Mouse (Mus musculus) stomach, embryonic 16.5 days (tissue): ENCODE measurements around the gene BC034090. TPM values are rescaled to one million over a fixed set of nuclear protein-coding genes. Genes with fewer than 3 reads are reported as not detected.

Source experiments
- ATAC-seq: fragments of 200-750 bp; cut with Nextera tagmentation; 2 replicates; pipeline ENCODE4 v1.8.0; 2017; ENCODE audit warnings: moderate number of reproducible peaks, moderate TSS enrichment; ENCODE audit not compliant: insufficient read depth, low FRiP score
- H3K27ac ChIP-seq: fragments of 300-500 bp; sonication (generic); 2 replicates; pipeline ENCODE4 v1.5.1; 2014; ENCODE audit warnings: low read length
- H3K27me3 ChIP-seq: fragments of 300-500 bp; sonication (generic); 2 replicates; pipeline ENCODE4 v1.6.1; 2014; ENCODE audit warnings: low read length, control low read depth, mixed read lengths; ENCODE audit not compliant: control insufficient read depth, insufficient read depth
- H3K36me3 ChIP-seq: fragments of 300-500 bp; sonication (generic); 2 replicates; pipeline ENCODE4 v1.6.1; 2014; ENCODE audit warnings: low read length; ENCODE audit not compliant: control insufficient read depth, insufficient read depth
- H3K4me1 ChIP-seq: fragments of 300-500 bp; sonication (generic); 2 replicates; pipeline ENCODE4 v1.6.1; 2014; ENCODE audit warnings: low read length, control low read depth, mixed read lengths; ENCODE audit not compliant: control insufficient read depth, insufficient read depth
- H3K4me2 ChIP-seq: fragments of 300-500 bp; sonication (generic); 2 replicates; pipeline ENCODE4 v1.6.1; 2014; ENCODE audit warnings: low read depth, low read length, mixed read lengths
- H3K4me3 ChIP-seq: fragments of 300-500 bp; sonication (generic); replicated peaks from 2 replicates; pipeline ENCODE4 v1.5.1; 2014; ENCODE audit warnings: mild to moderate bottlenecking, low read length
- H3K9ac ChIP-seq: fragments of 300-500 bp; sonication (generic); 2 replicates; pipeline ENCODE4 v1.6.1; 2014; ENCODE audit warnings: low read length
- H3K9me3 ChIP-seq: fragments of 300-500 bp; sonication (generic); replicated peaks from 2 replicates; pipeline ENCODE4 v1.6.1; 2016; ENCODE audit warnings: low read length, control low read depth; ENCODE audit not compliant: control insufficient read depth
- WGBS: fragments of 180-500 bp; shearing (Covaris S2); extraction: QIAGEN DNeasy Blood & Tissue Kit; methylation state at CpG from one replicate; pipeline ENCODE4 v1.1.7; 2014; 5-methylcytosine and 5-hydroxymethylcytosine counted together
- polyA plus RNA-seq: library from polyadenylated mRNA; unstranded; fragments of >200 nt; fragmentation: Nextera tagmentation; extraction: Ambion mirVana; gene quantifications from 2 replicates; pipeline ENCODE4 v1.2.1, GENCODE M21; 2015

The BC034090 gene
- polyA plus RNA-seq, 1 experiment from 2014 or later, result 2.5 TPM

DNA sequence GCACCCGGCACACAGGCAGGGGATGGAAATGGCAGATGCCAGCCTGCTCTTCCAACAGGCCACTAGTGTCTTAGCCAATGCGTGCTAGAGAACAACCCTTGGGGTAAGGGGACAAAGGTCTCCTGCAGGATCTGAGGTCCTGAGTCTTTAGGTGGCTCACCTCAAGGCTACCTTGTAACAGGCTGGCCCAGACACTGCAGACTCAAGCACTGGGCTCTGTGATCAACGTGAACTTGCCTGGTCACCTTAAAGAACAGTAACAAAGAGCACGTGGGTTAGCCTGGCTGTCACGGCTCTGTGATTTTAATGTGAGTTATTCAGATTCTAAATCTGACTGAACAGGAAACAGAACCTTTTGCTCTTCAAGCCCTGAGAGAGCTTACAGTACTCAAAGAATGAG lies 6.1 kb downstream of the BC034090 start:
- no peak overlapping the region for H3K4me2 ChIP-seq
- H3K4me3 ChIP-seq, result no peak overlapping the region
- WGBS, result 78% methylated on average over 5 of the region's 5 CpGs
- H3K27ac ChIP-seq, result no peak overlapping the region
- H3K36me3 ChIP-seq, result no peaks in the 10 kb centered on the region
- no peak overlapping the region for H3K9ac ChIP-seq
- peaks cover 37% of the 10 kb centered on the region for H3K4me1 ChIP-seq
- H3K27me3 ChIP-seq, result 0 out of 2 replicates have a peak, but pooled peaks cover 2% of the 10 kb centered on the region
- no peak for ATAC-seq
- no peaks in the 10 kb centered on the region for H3K9me3 ChIP-seq

DNA sequence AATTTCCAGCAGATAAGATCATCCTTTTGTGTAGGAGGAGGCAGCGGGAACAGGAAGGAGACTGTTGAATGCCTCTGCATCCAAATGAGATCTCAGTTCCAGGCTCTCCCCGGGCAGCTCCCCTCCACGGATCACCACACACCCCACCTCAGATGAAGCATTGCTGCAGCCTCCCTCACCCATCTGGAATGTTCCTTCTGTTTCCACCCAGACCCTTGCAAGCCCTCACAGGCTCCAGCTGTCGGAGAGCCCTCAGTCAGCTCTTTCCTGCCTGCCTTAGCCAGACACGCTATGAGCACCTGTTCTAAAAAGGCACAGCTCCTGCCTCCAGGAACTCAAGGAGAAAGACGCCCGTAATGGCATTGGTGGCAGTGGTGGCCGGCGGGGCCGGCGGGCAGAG lies 6.9 kb downstream of the BC034090 start:
- peaks cover 45% of the 10 kb centered on the region for H3K4me1 ChIP-seq
- WGBS, result 66% methylated on average over 11 of the region's 11 CpGs
- no peak overlapping the region for H3K27ac ChIP-seq
- no peaks in the 10 kb centered on the region for H3K27me3 ChIP-seq
- H3K9ac ChIP-seq, result no peak overlapping the region
- ATAC-seq, result no peak
- no peak overlapping the region for H3K4me3 ChIP-seq
- H3K36me3 ChIP-seq, result no peaks in the 10 kb centered on the region
- H3K4me2 ChIP-seq, result no peak overlapping the region
- no peaks in the 10 kb centered on the region for H3K9me3 ChIP-seq

DNA sequence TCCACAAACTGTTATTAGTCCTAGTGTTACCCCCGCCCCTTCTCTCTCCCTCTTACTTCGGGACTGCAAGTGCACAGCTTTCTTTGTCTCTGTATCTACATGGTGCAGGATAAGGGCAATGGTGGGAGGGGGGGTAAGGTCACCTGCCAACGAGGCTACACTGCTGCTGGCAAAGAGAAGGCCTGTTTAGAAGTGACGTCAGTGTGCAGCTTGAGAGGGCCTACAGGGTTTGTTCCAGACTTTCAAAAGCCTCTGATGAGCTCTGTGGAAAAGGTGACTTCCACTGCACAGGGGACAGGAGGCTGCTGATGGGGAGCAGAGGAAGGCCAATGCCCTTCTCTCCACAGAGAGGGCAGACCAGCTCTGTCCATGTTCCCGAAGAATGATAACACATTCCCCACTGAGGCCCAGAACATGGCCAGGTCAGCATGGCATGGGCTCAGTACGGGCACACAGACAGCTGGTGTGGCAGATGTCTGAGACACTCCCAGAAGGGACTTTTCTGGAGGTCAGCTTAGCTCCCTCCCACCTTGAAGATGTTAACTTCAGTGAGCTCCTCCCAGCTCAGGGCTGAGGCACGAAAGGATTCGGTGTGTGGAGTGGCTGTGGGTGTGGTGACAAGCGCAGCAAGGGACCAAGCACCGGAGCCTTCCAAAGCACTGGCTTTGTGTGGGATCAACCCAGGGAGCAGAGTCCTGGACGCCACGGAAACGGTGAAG lies 7.8 kb downstream of the BC034090 start:
- no peaks in the 10 kb centered on the region for H3K36me3 ChIP-seq
- H3K9ac ChIP-seq, result no peak overlapping the region
- 55% methylated on average over 13 of the region's 13 CpGs for WGBS
- H3K9me3 ChIP-seq, result no peaks in the 10 kb centered on the region
- H3K4me3 ChIP-seq, result no peak overlapping the region
- H3K4me2 ChIP-seq, result no peak overlapping the region
- H3K27me3 ChIP-seq, result no peaks in the 10 kb centered on the region
- H3K4me1 ChIP-seq, result peaks cover 47% of the 10 kb centered on the region
- ATAC-seq, result no peak
- H3K27ac ChIP-seq, result no peak overlapping the region

DNA sequence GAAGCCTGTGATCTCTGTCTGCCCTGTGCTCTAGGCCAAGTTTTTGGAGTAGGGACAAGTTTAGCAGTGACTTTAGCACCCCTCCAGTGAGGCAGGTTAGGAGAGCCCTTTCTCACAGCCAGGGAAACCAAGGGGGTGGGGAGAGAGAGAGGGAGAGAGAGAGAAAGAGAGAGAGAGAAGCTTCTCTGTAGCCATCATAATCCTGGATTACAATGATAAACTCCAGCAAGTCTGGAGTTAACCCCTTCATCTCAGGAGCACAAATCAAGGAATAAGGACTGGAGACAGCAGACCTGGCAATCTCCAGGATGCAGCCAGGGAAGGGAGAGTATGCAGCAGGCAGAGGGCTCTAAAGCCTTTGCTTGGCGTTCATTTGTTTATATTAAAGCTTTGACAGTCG lies 8.6 kb downstream of the BC034090 start:
- Histone ChIP-seq H3K9ac (no peak overlapping the region), H3K4me1 (peaks cover 47% of the 10 kb centered on the region), H3K4me3 (no peak overlapping the region), H3K36me3 (no peaks in the 10 kb centered on the region), H3K4me2 (no peak overlapping the region), H3K9me3 (no peaks in the 10 kb centered on the region), H3K27me3 (no peaks in the 10 kb centered on the region), H3K27ac (0 out of 2 replicates have a peak overlapping the region, but pooled peaks have one; percentile 4)
- 17% methylated on average over 2 of the region's 2 CpGs for WGBS
- ATAC-seq, result no peak

DNA sequence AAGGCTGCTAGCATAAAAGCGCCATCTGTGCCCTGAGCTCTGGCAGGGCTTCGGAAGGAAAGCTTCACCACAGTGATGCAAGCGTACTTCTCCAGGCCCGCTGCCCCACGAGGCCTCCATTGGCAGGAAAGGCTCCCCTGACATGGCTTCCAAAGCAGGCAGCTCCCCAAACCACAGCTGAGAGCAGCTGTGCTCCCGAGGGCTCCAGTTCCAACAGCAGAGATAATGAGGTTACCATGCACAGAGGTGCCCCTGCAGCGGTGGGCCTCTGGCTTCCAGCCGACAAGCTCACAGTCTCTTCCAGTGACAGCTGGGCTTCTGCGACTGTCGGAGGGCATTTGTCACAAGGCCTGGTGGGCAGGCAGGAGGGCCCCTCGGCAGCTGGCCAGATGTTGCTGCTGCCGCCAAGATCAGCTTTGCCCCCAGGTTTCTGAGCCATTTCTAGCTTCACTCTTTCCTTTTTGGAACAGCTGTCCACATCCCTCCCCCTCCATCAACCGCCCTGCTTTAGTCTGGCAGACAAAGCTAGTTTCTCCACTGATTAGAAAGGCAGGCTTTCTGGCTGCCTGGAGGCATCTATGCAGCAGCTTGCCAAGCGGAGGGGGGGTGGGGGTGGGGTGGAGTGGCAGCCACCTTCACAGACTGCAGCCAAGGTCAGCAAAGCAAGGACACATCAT lies 10.2 kb downstream of the BC034090 start:
- ATAC-seq, result 0 out of 2 replicates have a peak, but pooled peaks have one; percentile 20
- H3K9me3 ChIP-seq, result no peaks in the 10 kb centered on the region
- H3K27ac ChIP-seq, result peak overlapping the region; percentile 89
- WGBS, result 32% methylated on average over 14 of the region's 14 CpGs
- H3K27me3 ChIP-seq, result no peaks in the 10 kb centered on the region
- peak overlapping the region; percentile 32; the same call in 1 of the 2 replicates for H3K9ac ChIP-seq
- H3K36me3 ChIP-seq, result no peaks in the 10 kb centered on the region
- peak overlapping the region; percentile 23; the same call in 1 of the 2 replicates for H3K4me2 ChIP-seq
- peaks cover 56% of the 10 kb centered on the region for H3K4me1 ChIP-seq
- H3K4me3 ChIP-seq, result no peak overlapping the region

DNA sequence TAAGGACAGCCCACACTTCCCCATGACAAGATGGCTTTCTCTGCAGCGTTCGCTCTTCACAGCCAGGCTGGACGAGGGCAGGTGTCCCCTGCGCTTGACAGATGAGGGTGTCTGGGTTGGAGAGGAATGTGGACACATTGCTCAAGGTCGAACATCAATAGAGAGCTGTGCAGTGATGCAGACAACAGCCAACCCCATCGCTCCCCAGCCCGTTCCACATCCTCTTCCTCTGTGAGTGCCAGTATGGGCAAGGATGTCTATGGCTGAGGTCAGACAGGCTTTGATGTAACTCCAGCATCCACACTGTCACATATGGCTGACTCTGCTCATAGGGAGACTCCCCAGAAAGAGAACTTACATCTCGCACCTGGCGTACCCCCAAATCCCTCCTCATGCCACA lies 10.9 kb downstream of the BC034090 start:
- Histone ChIP-seq H3K36me3 (no peaks in the 10 kb centered on the region), H3K9me3 (no peaks in the 10 kb centered on the region), H3K4me3 (no peak overlapping the region), H3K27ac (peak overlapping the region; percentile 89), H3K4me1 (peaks cover 56% of the 10 kb centered on the region), H3K27me3 (no peaks in the 10 kb centered on the region), H3K4me2 (no peak overlapping the region), H3K9ac (no peak overlapping the region)
- 73% methylated on average over 9 of the region's 9 CpGs for WGBS
- ATAC-seq, result no peak

DNA sequence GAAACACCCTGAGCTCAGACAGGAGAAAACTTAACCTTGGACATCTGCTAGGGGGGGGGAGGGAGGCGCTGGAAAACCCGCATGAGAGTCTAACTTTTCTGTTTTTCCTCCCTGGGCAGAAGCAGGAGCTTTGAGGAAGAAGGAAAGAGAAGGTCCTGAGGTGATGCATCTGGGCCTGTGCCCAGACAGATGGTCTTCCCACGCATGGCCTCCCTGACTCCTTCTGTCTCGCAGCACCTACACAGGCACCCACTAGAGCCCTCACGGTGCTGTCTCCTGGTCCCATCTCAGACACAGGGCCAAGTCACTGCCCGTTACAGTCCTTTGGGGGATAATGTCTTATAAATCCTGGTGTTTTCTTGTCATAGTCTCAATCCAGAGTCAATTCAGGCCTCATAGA lies 11.5 kb downstream of the BC034090 start:
- H3K4me1 ChIP-seq, result peaks cover 55% of the 10 kb centered on the region
- ATAC-seq, result no peak
- no peaks in the 10 kb centered on the region for H3K9me3 ChIP-seq
- peak overlapping the region; percentile 29; the same call in 1 of the 2 replicates for H3K9ac ChIP-seq
- 59% methylated on average over 6 of the region's 6 CpGs for WGBS
- no peaks in the 10 kb centered on the region for H3K36me3 ChIP-seq
- H3K4me3 ChIP-seq, result no peak overlapping the region
- peak overlapping the region; percentile 66; the same call in 1 of the 2 replicates for H3K27ac ChIP-seq
- no peak overlapping the region for H3K4me2 ChIP-seq
- H3K27me3 ChIP-seq, result no peaks in the 10 kb centered on the region

DNA sequence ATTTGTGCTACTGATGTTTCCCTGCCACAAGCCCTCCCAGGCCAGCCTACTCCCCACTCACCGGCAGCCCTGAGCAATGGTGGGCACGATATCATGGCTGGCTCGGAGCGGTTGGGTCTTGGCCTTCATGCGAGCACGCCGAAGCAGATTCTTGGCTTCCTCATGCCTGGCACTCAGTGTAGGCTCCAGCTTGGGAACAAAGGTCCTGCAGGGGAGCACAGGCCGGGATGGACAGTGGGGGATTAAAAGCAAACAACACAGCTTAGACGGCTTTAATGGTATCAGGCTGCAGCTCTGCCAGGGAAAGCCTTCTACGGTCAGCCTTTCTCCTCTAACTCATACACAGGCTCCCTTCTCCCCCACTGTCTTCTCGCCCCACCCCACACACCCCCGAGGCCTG lies 11.9 kb downstream of the BC034090 start:
- peak overlapping the region; percentile 29; the same call in 1 of the 2 replicates for H3K9ac ChIP-seq
- no peaks in the 10 kb centered on the region for H3K9me3 ChIP-seq
- no peaks in the 10 kb centered on the region for H3K27me3 ChIP-seq
- no peak overlapping the region for H3K4me3 ChIP-seq
- H3K4me1 ChIP-seq, result peaks cover 51% of the 10 kb centered on the region
- peak overlapping the region; percentile 66; the same call in 1 of the 2 replicates for H3K27ac ChIP-seq
- 58% methylated on average over 12 of the region's 12 CpGs for WGBS
- ATAC-seq, result peak; percentile 19; the same call in 1 of the 2 replicates
- H3K4me2 ChIP-seq, result no peak overlapping the region
- no peaks in the 10 kb centered on the region for H3K36me3 ChIP-seq
